Mouse (Mus musculus) embryonic facial prominence, embryonic 11.5 days (tissue): Measurements from ENCODE around the gene Gnai3. TPM values are rescaled to one million over a fixed set of nuclear protein-coding genes. Genes with fewer than 3 reads are reported as not detected.

ENCODE experiments used
- ATAC-seq: fragments of 200-750 bp; cut with Nextera tagmentation; replicated peaks from 2 replicates; pipeline ENCODE4 v1.8.0; 2017; ENCODE audit warnings: low read depth; ENCODE audit not compliant: insufficient number of reproducible peaks, low FRiP score, low TSS enrichment
- DNase-seq: peaks from one replicate; pipeline ENCODE4 v3.0.0-alpha.2; 2015; ENCODE audit warnings: low spot score
- H3K27ac ChIP-seq: fragments of 300-500 bp; sonication (generic); replicated peaks from 2 replicates; pipeline ENCODE4 v1.5.1; 2014; ENCODE audit warnings: mild to moderate bottlenecking, low read depth, low read length, control low read depth
- H3K27me3 ChIP-seq: fragments of 300-500 bp; sonication (generic); 2 replicates; pipeline ENCODE4 v1.6.1; 2014; ENCODE audit warnings: mild to moderate bottlenecking, low read length, moderate library complexity, mixed read lengths; ENCODE audit not compliant: control insufficient read depth, insufficient read depth
- H3K36me3 ChIP-seq: fragments of 300-500 bp; sonication (generic); replicated peaks from 2 replicates; pipeline ENCODE4 v1.6.1; 2014; ENCODE audit warnings: low read depth, mild to moderate bottlenecking, low read length, moderate library complexity, mixed read lengths; ENCODE audit not compliant: control insufficient read depth, insufficient read depth
- H3K4me1 ChIP-seq: fragments of 300-500 bp; sonication (generic); 2 replicates; pipeline ENCODE4 v1.6.1; 2014; ENCODE audit warnings: low read length, mixed read lengths; ENCODE audit not compliant: control insufficient read depth, insufficient read depth
- H3K4me2 ChIP-seq: fragments of 300-500 bp; sonication (generic); 2 replicates; pipeline ENCODE4 v1.6.1; 2014; ENCODE audit warnings: low read depth, mild to moderate bottlenecking, control low read depth, low read length, moderate library complexity
- H3K4me3 ChIP-seq: fragments of 300-500 bp; sonication (generic); 2 replicates; pipeline ENCODE4 v1.5.1; 2014; ENCODE audit warnings: low read depth, low read length, control low read depth
- H3K9ac ChIP-seq: fragments of 300-500 bp; sonication (generic); replicated peaks from 2 replicates; pipeline ENCODE4 v1.6.1; 2014; ENCODE audit warnings: mild to moderate bottlenecking, control low read depth, low read length
- H3K9me3 ChIP-seq: fragments of 300-500 bp; sonication (generic); replicated peaks from 2 replicates; pipeline ENCODE4 v1.6.1; 2016; ENCODE audit warnings: mild to moderate bottlenecking, low read length, inconsistent platforms, mixed read lengths; ENCODE audit not compliant: control insufficient read depth
- WGBS: fragments of 180-500 bp; shearing (Covaris S2); extraction: QIAGEN DNeasy Blood & Tissue Kit; methylation state at CpG from one replicate; pipeline ENCODE4 v1.1.7; 2014; 5-methylcytosine and 5-hydroxymethylcytosine counted together
- polyA plus RNA-seq: library from polyadenylated mRNA; unstranded; fragments of >200 nt; fragmentation: Nextera tagmentation; extraction: Ambion mirVana; gene quantifications from 2 replicates; pipeline ENCODE4 v1.2.1, GENCODE M21; 2014

Gnai3 gene
- polyA plus RNA-seq, 1 experiment from 2014 or later: 242 TPM

DNA sequence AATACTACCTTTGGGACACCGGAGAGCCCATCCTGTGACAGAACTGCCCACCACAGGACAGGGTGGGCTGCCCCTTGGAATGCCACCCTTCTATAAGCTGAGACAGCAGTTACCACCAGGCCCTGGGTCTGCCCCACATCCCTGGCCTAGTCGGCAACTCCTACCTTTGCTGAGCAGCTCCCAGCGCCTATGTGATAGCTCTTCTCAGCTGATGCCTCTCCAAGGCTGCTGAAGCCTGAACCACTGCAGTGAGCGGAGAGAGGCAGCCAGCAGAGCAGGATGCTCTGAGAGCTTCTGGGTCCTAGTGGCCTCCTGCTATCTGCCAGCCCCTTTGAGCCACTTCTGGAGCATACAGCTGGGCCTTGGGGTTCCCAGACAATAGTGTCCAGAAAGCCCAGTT is 8.7 kb upstream of the Gnai3 start, which contains the start of gene Gpr61:
Gene Gpr61, minus strand, starts transcription at position 227 of the 400 bp plus-strand sequence.
- no peak for DNase-seq
- no peak for ATAC-seq
- Histone ChIP-seq H3K27ac (no peak within 1 kb of the TSS), H3K4me1 (no peaks in the 10 kb centered on the region), H3K36me3 (no peaks in the 10 kb centered on the region), H3K4me2 (no peak within 1 kb of the TSS), H3K9me3 (no peaks in the 10 kb centered on the region), H3K4me3 (no peak within 1 kb of the TSS), H3K27me3 (no peaks in the 10 kb centered on the region), H3K9ac (no peak within 1 kb of the TSS)
- WGBS: 41% methylated on average over 4 of the region's 4 CpGs

- H3K9me3 ChIP-seq: no peaks in the 10 kb centered on the region
- no peak overlapping the region for H3K4me2 ChIP-seq
- ATAC-seq (no peak), DNase-seq (no peak)
- no peak overlapping the region for H3K4me3 ChIP-seq
- 95% methylated on average over 3 of the region's 3 CpGs for WGBS
- no peaks in the 10 kb centered on the region for H3K4me1 ChIP-seq
- H3K27me3 ChIP-seq: no peaks in the 10 kb centered on the region
- no peak overlapping the region for H3K9ac ChIP-seq
- no peak overlapping the region for H3K27ac ChIP-seq
- no peaks in the 10 kb centered on the region for H3K36me3 ChIP-seq
Observed at GRCm38 (mm10) chr3:108152290-108152689, 6.3 kb upstream of the Gnai3 start.

DNA sequence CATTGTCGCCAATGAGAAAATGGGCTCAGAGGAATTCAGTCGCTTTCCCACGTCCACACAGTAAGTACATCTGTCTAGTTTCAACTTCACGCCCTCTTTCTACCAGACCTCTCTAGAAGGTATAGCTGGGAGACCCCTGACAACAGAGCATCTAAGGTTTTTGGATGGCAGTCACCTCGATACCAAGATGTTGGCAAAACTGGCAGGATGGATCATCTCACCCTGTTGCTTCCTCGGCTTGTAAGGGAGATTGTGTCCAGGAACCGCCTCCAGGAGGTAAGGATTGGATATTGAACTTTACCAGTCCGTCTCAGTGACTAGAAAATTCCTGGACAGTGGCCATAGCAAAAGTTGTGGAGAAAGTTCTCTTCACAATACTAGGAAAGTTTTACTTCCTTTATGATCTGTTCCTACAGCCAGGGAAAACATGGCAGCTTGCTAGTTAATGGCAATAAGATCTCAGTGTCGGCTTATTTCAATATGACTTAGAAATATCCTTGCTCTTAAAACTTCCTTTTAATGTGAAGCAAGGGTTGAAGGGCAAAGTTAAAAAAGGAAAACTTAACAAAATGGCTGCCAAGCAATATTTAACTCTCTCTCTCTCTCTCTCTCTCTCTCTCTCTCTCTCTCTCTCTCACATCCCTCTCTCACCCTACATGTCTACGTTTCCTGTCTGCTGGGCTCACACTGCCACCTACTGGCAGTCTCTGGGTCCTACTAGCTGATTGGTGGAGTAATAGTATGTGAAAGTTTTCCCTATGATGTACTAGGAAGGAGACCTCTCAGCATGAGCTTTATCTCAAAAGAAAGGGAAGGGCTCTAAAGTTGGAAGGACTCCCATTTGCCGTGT is 1.7 kb upstream of the Gnai3 start:
- H3K4me1 ChIP-seq: 0 out of 2 replicates have a peak, but pooled peaks cover 2% of the 10 kb centered on the region
- peak; percentile 89 for DNase-seq
- H3K27ac ChIP-seq: no peak overlapping the region
- no peak overlapping the region for H3K4me2 ChIP-seq
- no peaks in the 10 kb centered on the region for H3K9me3 ChIP-seq
- 69% methylated on average over 11 of the region's 11 CpGs for WGBS
- ATAC-seq: no peak
- H3K9ac ChIP-seq: no peak overlapping the region
- no peaks in the 10 kb centered on the region for H3K27me3 ChIP-seq
- H3K36me3 ChIP-seq: no peaks in the 10 kb centered on the region
- no peak overlapping the region for H3K4me3 ChIP-seq

DNA sequence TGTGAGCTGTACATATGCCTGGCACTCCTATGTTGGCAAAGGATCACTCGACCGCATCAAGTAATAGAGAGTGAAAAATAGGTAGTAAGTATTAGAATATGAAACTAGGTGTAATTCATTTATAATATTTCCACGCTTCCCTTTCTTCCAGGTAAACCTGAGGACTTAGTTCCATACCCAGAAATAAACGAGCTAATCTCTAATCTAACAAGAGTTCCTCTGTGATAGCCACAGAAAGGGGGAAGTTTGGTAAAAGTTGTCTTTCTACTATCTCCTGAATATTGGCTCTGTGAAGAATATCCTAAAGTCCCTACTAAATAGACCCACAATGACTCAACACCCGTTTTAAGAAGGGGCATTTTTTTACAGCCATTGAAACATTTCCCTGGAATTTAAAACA is 725 bp upstream of the Gnai3 start:
- peak overlapping the region; percentile 83 for H3K4me3 ChIP-seq
- no peaks in the 10 kb centered on the region for H3K36me3 ChIP-seq
- no peaks in the 10 kb centered on the region for H3K27me3 ChIP-seq
- H3K9me3 ChIP-seq: no peaks in the 10 kb centered on the region
- H3K9ac ChIP-seq: peak overlapping the region; percentile 87
- no peak for DNase-seq
- WGBS: 59% methylated on average over 5 of the region's 5 CpGs
- H3K4me2 ChIP-seq: peak overlapping the region; percentile 74
- ATAC-seq: no peak
- no peak overlapping the region for H3K27ac ChIP-seq
- H3K4me1 ChIP-seq: 0 out of 2 replicates have a peak, but pooled peaks cover 2% of the 10 kb centered on the region

DNA sequence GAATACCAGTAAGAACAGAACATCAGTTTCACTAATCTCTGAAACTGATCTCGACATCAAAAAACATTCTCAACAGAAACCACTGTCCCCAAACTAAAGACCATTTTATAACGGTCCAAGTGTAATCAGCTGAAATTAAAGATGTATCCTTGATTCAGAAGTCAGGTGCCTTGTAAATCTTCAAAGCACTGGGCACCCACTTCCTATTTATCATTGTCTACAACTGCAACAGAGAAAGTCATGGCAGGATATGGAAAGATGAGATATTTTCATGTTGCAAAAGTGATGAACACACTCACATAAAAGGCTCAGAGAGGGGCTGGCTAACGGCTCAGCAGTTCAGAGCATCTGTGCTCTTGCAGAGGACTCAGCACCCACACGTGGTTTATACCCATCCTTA is 5.2 kb downstream of the Gnai3 start:
- Histone ChIP-seq H3K27me3 (no peaks in the 10 kb centered on the region), H3K9ac (no peak overlapping the region), H3K36me3 (no peaks in the 10 kb centered on the region; the same call in 1 of the 2 replicates), H3K27ac (no peak overlapping the region), H3K4me3 (no peak overlapping the region), H3K4me1 (no peaks in the 10 kb centered on the region), H3K9me3 (no peaks in the 10 kb centered on the region), H3K4me2 (no peak overlapping the region)
- ATAC-seq (no peak), DNase-seq (no peak)
- WGBS: 87% methylated on average over 4 of the region's 4 CpGs

- ATAC-seq (no peak), DNase-seq (no peak)
- no peaks in the 10 kb centered on the region for H3K27me3 ChIP-seq
- H3K9ac ChIP-seq: no peak overlapping the region
- H3K9me3 ChIP-seq: no peaks in the 10 kb centered on the region
- no peaks in the 10 kb centered on the region for H3K4me1 ChIP-seq
- H3K27ac ChIP-seq: no peak overlapping the region
- no peak overlapping the region for H3K4me3 ChIP-seq
- no peak overlapping the region for H3K4me2 ChIP-seq
- no peaks in the 10 kb centered on the region; the same call in 1 of the 2 replicates for H3K36me3 ChIP-seq
- 80% methylated on average over 1 of the region's 1 CpGs for WGBS
Observed at GRCm38 (mm10) chr3:108139113-108139512, 6.8 kb downstream of the Gnai3 start.

GRCm38 (mm10) chr3:108134701-108135100 is 11.2 kb downstream of the Gnai3 start:
- Histone ChIP-seq H3K4me3 (no peak overlapping the region), H3K9me3 (no peaks in the 10 kb centered on the region), H3K9ac (no peak overlapping the region), H3K4me1 (no peaks in the 10 kb centered on the region), H3K4me2 (no peak overlapping the region), H3K36me3 (no peaks in the 10 kb centered on the region), H3K27me3 (no peaks in the 10 kb centered on the region), H3K27ac (no peak overlapping the region)
- 84% methylated on average over 11 of the region's 11 CpGs for WGBS
- no peak for DNase-seq
- no peak for ATAC-seq

DNA sequence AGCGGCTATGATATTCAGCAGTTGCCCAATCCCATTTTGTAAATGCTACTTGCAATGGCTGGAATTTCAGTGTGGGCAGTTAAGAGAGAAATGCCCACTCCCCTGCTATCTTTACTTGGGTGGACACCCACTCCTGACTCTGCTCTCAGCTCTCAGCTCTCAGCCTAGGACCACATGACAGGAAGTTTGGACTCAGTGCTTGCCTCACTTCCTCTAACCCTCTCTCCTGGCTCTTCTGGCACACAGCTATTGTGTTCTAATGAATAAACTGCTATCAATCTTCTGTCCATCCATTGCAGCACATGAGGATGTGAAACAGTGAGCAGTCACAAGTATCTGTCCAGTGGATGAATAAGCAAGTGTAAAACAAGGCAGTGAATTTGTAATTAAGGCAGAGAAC is 13.5 kb downstream of the Gnai3 start:
- Histone ChIP-seq H3K36me3 (no peaks in the 10 kb centered on the region), H3K4me1 (no peaks in the 10 kb centered on the region; the same call in 1 of the 2 replicates), H3K27ac (no peak overlapping the region), H3K9ac (no peak overlapping the region), H3K4me2 (no peak overlapping the region), H3K27me3 (no peaks in the 10 kb centered on the region), H3K9me3 (no peaks in the 10 kb centered on the region), H3K4me3 (no peak overlapping the region)
- DNase-seq (no peak), ATAC-seq (no peak)
- WGBS: 83% methylated on average over 1 of the region's 1 CpGs
